Mouse (Mus musculus) erythroid progenitor cell, adult 5-6 weeks (primary cell): ENCODE data around the gene Ctbp2. TPM values are rescaled to one million over a fixed set of nuclear protein-coding genes. Genes with fewer than 3 reads are reported as not detected.

ENCODE experiments used
- ATAC-seq: replicated peaks from 2 replicates; pipeline ENCODE4 v1.8.0; 2016; ENCODE audit warnings: moderate number of reproducible peaks, mild to moderate bottlenecking, moderate TSS enrichment, inconsistent platforms; ENCODE audit not compliant: poor library complexity, low FRiP score, severe bottlenecking
- total RNA-seq, 2 experiments: library from RNA; stranded (forward) in 1 of 2; stranded (reverse) in 1 of 2; fragments of 150-400 nt in 1 of 2; fragments of 186-747, 209-891 nt in 1 of 2; gene quantifications; 2 replicates each; pipeline versions ENCODE4 v1.2.3 to v1.2.4; 2015 to 2017; ENCODE audit warnings: low replicate concordance in 2 of 2

The Ctbp2 gene
- total RNA-seq, 2 experiments from 2014 or later: 3.8 to 8.5 TPM

- no peak for ATAC-seq
These were observed 70.4 kb downstream of the Ctbp2 start for GRCm38 (mm10) chr7:133053757-133054156.

DNA sequence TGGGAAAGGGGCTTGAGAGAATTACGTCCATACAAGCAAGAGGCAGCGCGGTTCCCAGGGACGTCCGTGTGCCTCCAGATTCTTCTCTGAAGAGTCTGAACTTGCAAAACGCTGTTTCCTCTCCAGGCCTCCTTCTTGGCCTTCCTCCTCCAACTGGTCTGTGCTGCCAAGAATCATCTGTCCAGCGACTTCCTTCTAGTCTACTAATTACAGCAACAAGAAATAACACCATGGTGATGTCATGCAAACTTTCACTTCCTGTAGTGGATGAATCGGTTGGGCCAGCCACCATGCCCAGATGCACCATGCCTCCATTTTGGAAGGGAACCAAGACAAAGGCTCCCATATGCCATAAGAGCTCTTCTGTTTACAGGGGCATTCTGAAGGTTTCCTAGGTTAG, 71.3 kb downstream of the Ctbp2 start:
- ATAC-seq: no peak

DNA sequence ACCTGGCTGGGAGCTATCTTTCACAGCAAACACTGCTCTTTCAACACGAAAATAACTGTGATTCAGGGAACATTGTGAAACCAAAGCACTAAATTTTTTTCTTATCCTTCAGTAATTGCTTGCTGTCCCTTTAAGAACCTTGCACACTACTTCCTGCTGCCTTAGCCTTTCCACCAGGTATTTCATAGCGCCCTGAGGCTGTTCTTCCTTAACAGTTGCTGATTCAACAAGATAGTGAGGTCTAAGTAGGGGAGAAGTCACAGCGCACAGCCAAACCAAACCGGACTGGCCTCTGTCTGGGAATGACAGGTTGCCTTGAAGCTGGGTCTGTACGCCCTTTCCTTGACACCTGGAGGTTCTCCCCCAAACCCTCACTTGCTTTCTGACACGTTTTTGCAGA, 73.5 kb downstream of the Ctbp2 start:
- no peak for ATAC-seq

DNA sequence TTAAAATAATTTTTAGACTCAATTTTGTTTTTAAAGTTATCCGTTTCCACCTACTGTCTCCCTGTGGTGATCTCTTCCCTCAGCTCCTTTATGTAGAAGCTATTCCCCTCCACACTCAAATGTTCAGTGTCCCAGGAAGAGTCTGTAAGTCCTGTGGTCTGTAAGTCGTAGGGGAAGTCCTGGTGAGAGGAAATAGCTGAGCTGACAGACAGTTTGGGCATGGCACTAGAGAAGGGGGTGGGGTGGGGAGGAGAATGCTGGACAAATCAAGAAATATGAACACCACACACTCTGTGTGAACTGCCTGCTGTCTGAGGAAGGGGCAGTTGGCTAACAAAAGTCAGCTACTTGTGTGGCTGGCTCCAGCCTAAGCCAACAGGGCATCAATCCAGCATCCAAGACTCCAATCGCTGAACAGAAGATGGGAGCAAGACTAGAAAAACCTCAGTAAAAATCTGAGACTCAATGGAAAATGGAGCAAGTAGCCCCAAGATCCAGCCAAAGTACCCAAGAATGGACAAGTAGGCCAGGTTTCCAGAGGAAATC, 76.0 kb downstream of the Ctbp2 start:
- ATAC-seq: no peak

DNA sequence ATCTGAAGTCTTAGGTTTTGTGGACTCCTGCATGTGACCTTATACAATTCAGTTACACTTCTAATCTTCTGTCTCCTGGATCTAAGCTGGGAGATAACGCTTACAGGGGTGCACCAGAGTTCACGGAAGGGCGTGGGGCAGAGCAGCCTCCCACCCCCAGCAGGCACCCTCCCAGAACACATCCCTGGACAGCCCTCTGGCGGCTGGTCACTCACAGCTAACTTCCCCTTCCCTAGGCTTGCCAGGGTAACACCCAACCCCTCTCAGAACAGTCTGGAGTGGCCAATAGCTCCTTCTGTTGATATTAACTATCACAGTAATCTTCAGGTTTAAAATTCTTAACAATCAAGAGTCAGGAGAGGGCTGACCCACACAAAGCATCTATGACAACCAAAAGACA, 76.9 kb downstream of the Ctbp2 start:
- no peak for ATAC-seq

DNA sequence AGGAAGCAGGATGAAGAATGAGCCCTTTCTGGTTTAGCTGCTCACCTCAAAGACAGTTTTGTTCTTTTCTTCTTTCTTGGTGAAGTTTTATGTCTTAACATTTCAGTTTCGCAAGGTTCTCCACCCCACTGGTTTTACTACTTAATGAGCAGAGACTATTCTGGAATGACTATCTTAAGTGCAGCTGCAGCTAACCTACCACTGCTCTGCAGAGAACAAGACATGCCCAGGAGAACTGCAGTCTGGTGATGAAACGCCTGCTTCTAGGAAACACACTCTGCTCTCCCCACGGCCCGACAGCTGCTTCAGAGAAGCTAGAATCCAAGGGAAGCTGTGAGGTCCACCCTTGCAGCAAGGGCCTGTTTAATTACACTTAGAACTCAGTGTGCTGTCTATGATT, 79.4 kb downstream of the Ctbp2 start:
- no peak for ATAC-seq

DNA sequence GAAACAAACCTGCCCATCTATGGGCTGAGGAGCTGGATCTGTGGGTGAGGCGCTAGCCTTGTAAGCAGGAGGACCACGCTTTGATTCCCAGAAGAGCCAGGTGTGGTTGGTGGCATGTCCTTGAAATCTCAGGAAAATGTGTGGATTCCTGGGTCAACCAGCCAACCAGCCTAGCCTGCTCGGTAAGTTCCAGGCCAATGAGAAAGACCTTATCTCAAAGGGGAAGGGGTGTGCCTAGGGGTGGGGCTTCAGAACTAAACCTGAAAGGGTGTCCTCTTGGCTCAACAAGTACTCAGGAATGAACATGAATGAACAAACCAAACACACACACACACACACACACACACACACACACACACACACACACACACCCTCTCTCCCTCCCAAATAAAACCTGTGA, 82.4 kb downstream of the Ctbp2 start:
- ATAC-seq: no peak

GRCm38 (mm10) chr7:133040688-133041345, 83.3 kb downstream of the Ctbp2 start:
- ATAC-seq: no peak

DNA sequence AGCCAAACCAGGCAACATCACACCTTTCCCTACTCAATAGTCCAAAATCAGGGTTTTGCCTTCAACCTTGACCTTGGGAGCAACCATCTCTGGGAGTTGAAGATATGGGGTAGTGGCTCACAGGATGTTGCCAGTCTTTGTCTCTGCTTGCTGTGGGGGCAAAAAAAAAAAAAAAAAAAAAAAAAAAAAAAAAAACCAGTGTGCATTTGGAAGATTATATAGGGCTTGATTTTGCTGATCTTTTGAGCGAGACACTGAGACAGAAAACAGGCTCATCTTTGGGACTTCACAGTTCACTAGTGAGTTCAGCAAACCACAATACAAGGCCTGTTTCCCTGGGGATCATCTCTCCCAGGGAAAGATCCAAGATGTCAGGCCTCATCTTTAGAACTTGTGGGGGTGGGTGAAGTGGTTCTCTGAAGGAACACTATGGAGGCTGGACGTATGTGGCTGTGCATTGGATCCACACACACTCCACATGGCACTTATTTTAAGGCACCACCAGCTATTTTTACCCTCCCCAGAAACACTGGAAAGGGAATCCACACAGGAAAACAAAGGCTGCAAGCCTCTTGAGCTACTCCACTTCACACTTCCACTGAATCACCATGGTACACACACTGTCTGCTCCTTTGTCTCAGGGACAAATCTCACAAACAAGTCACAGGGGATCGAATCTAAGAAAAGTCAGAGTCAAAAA, 84.4 kb downstream of the Ctbp2 start:
- no peak for ATAC-seq

- ATAC-seq: no peak
These were observed 86.5 kb downstream of the Ctbp2 start for GRCm38 (mm10) chr7:133037618-133038017.

DNA sequence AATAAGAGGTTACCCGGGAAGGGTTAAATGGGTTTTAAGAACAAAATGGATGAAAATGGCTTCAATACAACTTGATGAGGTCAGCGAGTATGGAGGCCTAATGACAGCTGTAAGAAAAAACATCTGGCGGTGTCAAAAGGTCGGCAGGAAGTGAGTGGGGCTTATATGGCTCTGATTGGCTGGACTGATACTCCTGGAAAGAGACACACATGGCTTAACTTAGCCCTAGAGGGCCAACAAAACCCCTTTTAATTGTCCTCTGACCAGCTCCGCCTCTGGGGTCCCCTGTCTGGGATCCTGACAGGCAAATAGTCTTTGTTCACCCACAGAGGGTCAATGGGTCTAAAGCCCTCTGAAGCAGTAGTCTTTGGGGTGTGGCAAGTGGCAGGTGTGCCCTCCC, 86.9 kb downstream of the Ctbp2 start:
- ATAC-seq: no peak

DNA sequence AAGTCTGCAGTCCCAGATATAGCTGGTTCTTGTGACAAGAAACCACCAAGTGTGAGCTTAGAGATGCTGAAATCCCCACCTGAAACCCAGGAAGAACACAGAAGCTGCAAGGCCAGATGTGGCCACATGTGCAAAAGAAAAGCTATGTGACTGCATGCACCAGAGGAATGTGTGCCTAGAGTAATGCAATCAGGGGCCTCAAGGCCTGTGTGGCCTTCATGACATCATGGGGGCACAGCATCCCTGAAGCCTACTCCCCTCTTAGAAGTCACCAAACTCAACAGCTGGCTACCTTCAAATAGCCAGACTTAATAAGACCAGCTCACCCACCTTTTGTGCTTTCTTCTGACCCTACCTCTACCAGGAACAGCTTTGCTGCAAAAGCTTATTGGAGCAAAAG, 88.3 kb downstream of the Ctbp2 start:
- no peak for ATAC-seq

DNA sequence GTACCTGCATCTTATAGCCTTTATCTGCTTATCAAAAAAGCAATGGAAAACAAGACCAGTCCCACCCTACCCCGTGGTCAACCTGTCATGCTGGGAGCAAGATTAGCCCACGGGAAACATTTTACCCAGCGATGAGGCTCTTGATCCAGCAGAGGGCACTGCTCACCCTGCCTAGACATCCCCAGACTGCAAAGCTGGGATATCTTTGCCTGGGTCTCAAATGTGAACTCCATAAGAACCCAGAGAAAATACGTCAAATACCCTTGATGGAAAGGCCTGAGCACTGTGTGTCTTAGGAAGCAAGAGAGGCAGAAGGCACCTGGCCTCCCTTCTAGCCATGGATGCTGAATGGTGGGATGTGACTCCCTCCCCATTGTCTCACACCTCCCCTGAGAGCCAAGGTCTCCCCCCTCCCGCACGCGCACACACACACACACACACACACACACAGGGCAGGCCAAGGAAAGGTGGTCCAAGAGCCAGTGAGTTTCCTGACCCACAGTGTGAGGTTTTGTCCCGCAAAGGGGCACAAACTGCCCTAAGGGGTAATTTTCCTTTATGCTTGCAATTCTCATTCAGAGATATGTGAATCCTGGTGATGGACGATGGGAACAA, 91.5 kb downstream of the Ctbp2 start:
- no peak for ATAC-seq

DNA sequence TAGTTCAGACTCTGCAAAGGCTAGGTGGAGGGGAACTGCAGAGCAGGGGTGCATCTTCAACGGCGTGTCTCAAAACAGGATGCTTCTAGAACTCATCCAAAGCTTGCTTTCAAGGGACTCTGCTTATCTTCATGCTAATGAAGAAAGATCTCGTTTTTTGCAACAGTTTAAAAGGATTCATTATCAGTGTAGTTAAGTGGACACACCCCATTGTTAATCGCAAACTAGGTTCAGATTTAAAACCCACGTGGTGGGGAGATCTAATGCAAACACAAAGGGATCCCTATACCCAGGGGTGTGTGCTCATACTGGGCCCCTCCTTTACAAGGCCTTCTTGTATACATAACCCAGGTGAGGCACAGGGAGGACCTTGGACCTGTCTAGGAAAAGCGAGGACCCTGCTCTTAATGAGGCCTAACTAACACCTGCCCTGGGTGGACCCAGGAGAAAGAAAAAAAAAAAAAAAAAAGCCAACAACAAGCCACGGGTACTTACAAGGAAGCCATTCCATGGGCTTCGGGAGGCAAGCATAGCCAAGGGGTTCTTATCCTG, 94.6 kb downstream of the Ctbp2 start:
- no peak for ATAC-seq

GRCm38 (mm10) chr7:133029004-133029403, 95.2 kb downstream of the Ctbp2 start:
- ATAC-seq: no peak

DNA sequence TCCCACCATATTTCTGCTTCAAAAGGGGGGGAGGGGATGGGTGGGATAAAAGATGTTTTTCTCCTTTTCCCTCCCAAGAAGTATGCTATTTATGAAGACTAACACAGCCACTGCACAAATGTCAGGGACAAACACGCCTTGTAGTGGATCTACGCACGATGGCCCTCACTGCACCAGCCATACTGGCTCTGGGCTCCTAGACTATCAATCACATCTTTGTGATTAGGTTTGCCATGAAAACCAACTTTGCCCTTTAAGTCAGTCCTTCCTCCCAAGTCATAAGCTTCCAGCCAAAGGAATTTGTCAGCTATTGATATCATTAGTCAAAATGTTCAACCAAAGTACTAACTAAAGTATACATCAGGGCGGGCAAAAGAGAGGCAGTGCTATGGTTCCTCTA, 96.2 kb downstream of the Ctbp2 start:
- ATAC-seq: no peak

DNA sequence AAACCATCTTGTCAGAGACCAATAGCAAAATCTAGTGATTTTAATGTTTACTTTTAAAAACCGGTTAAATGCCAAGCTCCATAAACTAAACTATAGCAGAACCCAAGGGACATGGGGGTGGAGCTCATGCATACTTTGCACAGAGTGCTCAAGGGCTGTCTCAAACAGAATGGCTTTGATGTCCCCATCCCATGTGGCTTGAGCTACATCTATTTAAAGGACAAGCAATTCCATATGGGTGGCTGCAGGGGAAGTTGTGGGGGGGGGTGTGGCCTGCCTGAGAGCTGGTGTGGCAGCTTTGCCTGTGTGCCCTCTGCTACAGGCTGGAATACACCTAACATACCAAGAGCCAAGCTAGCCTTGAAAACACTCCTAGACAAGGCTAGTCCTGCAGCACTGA, 99.5 kb downstream of the Ctbp2 start:
- no peak for ATAC-seq

DNA sequence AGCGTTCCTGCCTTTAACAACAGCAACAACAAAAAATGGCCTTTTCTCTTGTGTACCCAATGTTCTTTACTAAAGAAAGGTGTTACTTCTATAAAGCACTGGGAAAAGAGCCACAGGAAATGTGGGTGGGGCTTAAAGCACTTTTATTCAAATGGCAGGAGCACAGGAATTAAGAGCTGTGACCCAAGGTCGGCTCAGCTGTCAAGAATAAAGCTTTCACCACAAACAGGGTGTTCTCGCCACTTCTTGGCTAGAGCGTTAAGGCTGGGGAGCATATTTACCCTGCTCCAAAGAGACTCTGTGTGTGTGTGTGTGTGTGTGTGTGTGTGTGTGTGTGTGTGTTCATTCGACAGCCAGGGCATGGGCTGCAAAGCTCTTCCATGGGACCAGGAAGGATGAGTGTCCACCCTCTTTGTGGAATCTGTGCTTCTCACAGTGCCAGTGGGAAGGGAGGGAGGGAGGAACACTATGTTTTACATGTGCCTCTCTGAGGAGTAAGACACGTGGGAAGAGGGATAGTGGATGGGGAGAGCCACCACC, 104.6 kb downstream of the Ctbp2 start:
- no peak for ATAC-seq

- no peak for ATAC-seq
These were observed 105.2 kb downstream of the Ctbp2 start for GRCm38 (mm10) chr7:133018961-133019360.

DNA sequence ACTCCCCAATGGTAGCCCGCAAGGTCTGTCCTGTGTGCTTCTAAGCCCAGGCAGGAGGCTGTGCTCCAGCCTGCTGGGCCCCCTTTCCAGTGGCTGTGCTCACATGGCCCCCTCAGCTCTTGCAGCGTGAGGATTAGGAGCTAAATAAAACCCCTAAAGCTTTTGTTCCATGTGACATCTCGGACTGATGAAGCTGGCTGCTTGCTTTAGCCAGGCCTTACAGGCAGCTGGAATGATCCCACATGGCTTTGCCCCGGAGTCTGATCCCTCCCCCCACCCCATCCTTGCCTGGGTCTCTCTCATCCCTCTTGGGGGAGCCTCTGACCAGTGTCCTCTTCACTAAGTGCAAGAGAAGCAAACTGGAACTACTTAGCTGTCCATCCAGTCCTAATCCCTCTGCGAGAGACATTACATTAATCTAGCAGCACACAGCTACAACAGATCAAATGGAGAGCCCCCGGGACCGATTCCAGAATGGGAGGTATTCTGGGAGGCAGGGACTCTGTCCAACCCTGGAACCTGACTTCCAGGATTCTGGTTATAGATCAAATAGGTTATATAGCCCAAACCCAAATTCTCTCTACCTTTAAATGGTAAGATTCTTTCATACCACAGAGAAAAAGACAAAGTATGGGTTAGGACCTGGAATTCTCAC, 108.6 kb downstream of the Ctbp2 start:
- no peak for ATAC-seq
